Mouse (Mus musculus) neural tube, embryonic 14.5 days (tissue): ENCODE data around the gene Acsl6. TPM values are rescaled to one million over a fixed set of nuclear protein-coding genes. Genes with fewer than 3 reads are reported as not detected.
"Not testable (repeated sequence)": the region's sequence is repeated elsewhere in the genome, so short reads cannot be mapped to it uniquely, and the experiment has no call there.

Experiments used
- ATAC-seq: fragments of 200-750 bp; cut with Nextera tagmentation; 2 replicates; pipeline ENCODE4 v1.8.0; 2017; ENCODE audit warnings: low read depth, mild to moderate bottlenecking, moderate TSS enrichment, moderate library complexity
- H3K27ac ChIP-seq: fragments of 300-500 bp; sonication (generic); 2 replicates; pipeline ENCODE4 v1.5.1; 2014; ENCODE audit warnings: low read depth, mild to moderate bottlenecking, control low read depth, low read length, moderate library complexity, mixed read lengths
- H3K27me3 ChIP-seq: fragments of 300-500 bp; sonication (generic); 2 replicates; pipeline ENCODE4 v1.6.1; 2014; ENCODE audit warnings: low read length; ENCODE audit not compliant: control insufficient read depth, insufficient read depth
- H3K36me3 ChIP-seq: fragments of 300-500 bp; sonication (generic); 2 replicates; pipeline ENCODE4 v1.6.1; 2014; ENCODE audit warnings: low read length, mixed read lengths; ENCODE audit not compliant: control insufficient read depth, insufficient read depth
- H3K4me1 ChIP-seq: fragments of 300-500 bp; sonication (generic); 2 replicates; pipeline ENCODE4 v1.6.1; 2014; ENCODE audit warnings: low read length; ENCODE audit not compliant: control insufficient read depth, insufficient read depth
- H3K4me2 ChIP-seq: fragments of 300-500 bp; sonication (generic); 2 replicates; pipeline ENCODE4 v1.6.1; 2014; ENCODE audit warnings: mild to moderate bottlenecking, low read depth, low read length, control low read depth
- H3K4me3 ChIP-seq: fragments of 300-500 bp; sonication (generic); 2 replicates; pipeline ENCODE4 v1.5.1; 2014; ENCODE audit warnings: low read depth, low read length, control low read depth, mixed read lengths
- H3K9ac ChIP-seq: fragments of 300-500 bp; sonication (generic); replicated peaks from 2 replicates; pipeline ENCODE4 v1.6.1; 2014; ENCODE audit warnings: low read depth, mild to moderate bottlenecking, control low read depth, low read length, mixed read lengths
- H3K9me3 ChIP-seq: fragments of 300-500 bp; sonication (generic); 2 replicates; pipeline ENCODE4 v1.6.1; 2016; ENCODE audit warnings: low read length; ENCODE audit not compliant: control insufficient read depth
- WGBS: fragments of 180-500 bp; shearing (Covaris S2); extraction: QIAGEN DNeasy Blood & Tissue Kit; methylation state at CpG from one replicate; pipeline ENCODE4 v1.1.7; 2014; 5-methylcytosine and 5-hydroxymethylcytosine counted together
- polyA plus RNA-seq: library from polyadenylated mRNA; unstranded; fragments of >200 nt; fragmentation: Nextera tagmentation; extraction: Ambion mirVana; gene quantifications from 2 replicates; pipeline ENCODE4 v1.2.1, GENCODE M21; 2014

Gene Acsl6
- polyA plus RNA-seq, 1 experiment from 2014 or later: 50.9 TPM

DNA sequence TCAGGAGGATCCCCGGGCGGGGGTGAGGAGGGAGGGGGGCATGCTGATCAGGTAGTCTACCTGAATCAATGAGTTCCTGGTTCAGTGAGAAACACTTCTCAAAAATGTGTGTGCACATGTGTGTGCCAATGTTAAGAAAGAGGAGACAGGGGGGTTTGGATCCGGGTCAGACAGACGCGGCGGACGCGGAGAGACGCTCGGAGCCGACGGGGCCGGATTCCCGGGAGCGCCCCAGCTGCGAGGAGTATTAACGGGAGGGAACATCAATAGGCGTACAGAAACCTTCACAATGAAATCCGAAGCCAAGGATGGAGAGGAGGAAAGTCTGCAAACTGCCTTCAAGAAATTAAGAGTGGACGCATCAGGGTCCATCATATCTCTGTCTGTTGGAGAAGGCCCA lies 97.2 kb downstream of the Acsl6 start:
- H3K27me3 ChIP-seq, H3K4me2 ChIP-seq, H3K4me1 ChIP-seq, H3K36me3 ChIP-seq, ATAC-seq, H3K9ac ChIP-seq, H3K9me3 ChIP-seq, H3K4me3 ChIP-seq, H3K27ac ChIP-seq: not testable (repeated sequence)
- WGBS: 94% methylated on average over 20 of the region's 20 CpGs

DNA sequence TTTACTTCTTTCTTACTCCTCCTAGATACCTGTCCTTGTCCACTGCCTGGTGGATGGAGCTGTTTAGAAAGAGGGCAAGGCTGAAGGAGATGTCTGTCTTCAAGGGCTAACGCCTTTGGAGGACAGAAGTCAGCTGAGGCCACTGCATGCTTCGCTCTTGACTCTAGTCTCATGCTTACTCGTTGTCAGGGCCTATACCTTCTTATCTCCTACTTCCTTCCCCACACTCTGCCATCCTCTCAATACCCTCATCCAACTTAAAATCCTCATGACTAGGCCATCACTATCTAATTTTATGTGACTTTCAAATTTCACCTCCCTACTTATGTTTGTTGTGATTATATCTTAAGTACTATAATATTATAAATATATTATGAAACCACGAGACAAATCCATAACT lies 101.3 kb downstream of the Acsl6 start:
- no peaks in the 10 kb centered on the region for H3K36me3 ChIP-seq
- no peaks in the 10 kb centered on the region for H3K27me3 ChIP-seq
- H3K9me3 ChIP-seq: no peaks in the 10 kb centered on the region
- no peak overlapping the region for H3K4me3 ChIP-seq
- no peak overlapping the region for H3K4me2 ChIP-seq
- no peak overlapping the region for H3K27ac ChIP-seq
- no peak for ATAC-seq
- no peaks in the 10 kb centered on the region for H3K4me1 ChIP-seq
- no peak overlapping the region for H3K9ac ChIP-seq
- WGBS: 85% methylated on average over 4 of the region's 4 CpGs

DNA sequence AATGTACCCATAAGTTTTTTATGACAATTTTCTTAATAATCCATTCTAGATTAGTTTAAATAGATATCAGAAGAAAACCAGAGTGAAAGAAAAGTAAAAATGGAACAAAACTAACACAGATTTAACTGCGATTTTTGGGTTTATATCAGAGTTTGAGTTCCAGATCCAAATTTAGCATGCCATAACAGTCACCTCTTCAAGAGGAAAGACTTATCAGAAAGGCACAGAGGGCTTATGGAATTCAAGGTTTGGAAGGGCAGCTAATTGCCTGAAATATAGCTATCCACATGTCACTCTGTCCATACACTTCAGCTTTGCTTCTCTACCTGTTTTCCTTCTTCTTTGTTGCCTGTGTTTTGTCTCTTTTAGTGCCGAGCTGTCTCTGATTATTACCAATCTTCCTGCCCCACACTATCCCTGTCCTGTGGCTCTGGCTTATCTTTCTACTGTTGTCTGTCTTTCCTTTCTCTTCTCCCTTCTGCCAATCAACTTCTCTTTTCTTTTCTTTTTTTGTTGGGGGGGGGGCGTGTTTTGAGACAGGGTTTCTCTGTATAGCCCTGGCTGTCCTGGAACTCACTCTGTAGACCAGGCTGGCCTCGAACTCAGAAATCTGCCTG lies 103.4 kb downstream of the Acsl6 start:
- H3K9ac ChIP-seq: no peak overlapping the region
- H3K27ac ChIP-seq: no peak overlapping the region
- ATAC-seq: no peak
- WGBS: 83% methylated on average over 4 of the region's 4 CpGs
- H3K27me3 ChIP-seq: no peaks in the 10 kb centered on the region
- H3K36me3 ChIP-seq: no peaks in the 10 kb centered on the region
- H3K9me3 ChIP-seq: no peaks in the 10 kb centered on the region
- no peak overlapping the region for H3K4me2 ChIP-seq
- H3K4me3 ChIP-seq: no peak overlapping the region
- H3K4me1 ChIP-seq: no peaks in the 10 kb centered on the region

DNA sequence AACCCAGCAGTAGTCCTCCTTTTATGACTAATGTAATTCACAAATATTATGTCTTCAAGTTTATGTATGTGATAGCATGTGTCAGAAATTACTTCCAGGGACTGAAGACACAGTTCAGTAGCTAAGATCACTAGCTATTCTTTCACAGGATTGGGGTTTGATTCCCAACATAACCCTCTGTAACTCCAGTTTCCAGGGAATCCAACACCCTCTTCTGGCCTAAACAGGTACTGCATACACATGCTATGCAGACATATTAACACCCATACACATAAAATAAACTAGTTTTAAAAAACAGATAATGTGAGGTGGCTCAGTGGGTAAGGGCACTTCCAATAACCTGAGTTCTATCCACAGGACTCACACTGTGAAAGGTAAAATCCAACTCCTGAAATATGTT lies 107.0 kb downstream of the Acsl6 start:
- H3K27ac ChIP-seq: no peak overlapping the region
- H3K9ac ChIP-seq: no peak overlapping the region
- no peak for ATAC-seq
- H3K4me2 ChIP-seq: no peak overlapping the region
- H3K36me3 ChIP-seq: no peaks in the 10 kb centered on the region
- H3K4me1 ChIP-seq: no peaks in the 10 kb centered on the region
- no peaks in the 10 kb centered on the region for H3K9me3 ChIP-seq
- H3K4me3 ChIP-seq: no peak overlapping the region
- no peaks in the 10 kb centered on the region for H3K27me3 ChIP-seq

DNA sequence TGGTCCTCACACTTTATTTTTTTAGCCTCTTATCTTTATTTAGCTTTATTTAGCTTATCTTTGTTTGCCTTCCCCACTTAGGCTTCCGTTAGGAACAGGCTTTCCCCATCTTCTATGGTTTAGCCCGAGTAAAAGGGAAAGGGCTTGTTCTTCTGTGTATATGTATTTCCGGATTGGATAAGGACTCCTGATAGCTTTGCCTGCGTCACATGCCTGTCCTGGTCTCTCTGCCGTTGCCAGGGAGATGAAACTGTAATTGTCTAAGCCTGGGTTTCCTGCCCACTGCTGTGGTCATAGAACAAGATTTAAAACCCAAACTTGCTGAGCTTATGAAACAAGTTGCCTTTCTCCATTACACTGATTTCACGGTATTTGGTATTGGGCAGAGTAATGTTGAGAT lies 109.4 kb downstream of the Acsl6 start:
- no peak for ATAC-seq
- H3K27ac ChIP-seq: no peak overlapping the region
- H3K4me2 ChIP-seq: no peak overlapping the region
- WGBS: 37% methylated on average over 6 of the region's 6 CpGs
- no peaks in the 10 kb centered on the region for H3K27me3 ChIP-seq
- H3K36me3 ChIP-seq: no peaks in the 10 kb centered on the region
- H3K4me3 ChIP-seq: no peak overlapping the region
- no peaks in the 10 kb centered on the region for H3K9me3 ChIP-seq
- H3K9ac ChIP-seq: no peak overlapping the region
- no peaks in the 10 kb centered on the region for H3K4me1 ChIP-seq

Other genes with a start within 250 kb of the Acsl6 start
- 26.5 and 33.1 TPM in 2 replicates for gene Pdlim4, start 234.8 kb upstream of the Acsl6 start, polyA plus RNA-seq
- gene P4ha2, start 203.7 kb upstream of the Acsl6 start, polyA plus RNA-seq: 10.1 and 12.8 TPM in 2 replicates
- gene Csf2, start 54.1 kb upstream of the Acsl6 start, polyA plus RNA-seq: not detected in 2 replicates
- gene Il3, start 36.5 kb upstream of the Acsl6 start, polyA plus RNA-seq: not detected in 2 replicates
- not detected in 2 replicates for gene Meikin, start 66.9 kb downstream of the Acsl6 start, polyA plus RNA-seq
- 15.2 and 15.9 TPM in 2 replicates for gene Fnip1, start 134.4 kb downstream of the Acsl6 start, polyA plus RNA-seq
- gene Rapgef6, start 219.0 kb downstream of the Acsl6 start, polyA plus RNA-seq: 34.2 and 40.6 TPM in 2 replicates